Mouse (Mus musculus): ENCODE data around the gene Luc7l2. TPM values are rescaled to one million over a fixed set of nuclear protein-coding genes. Genes with fewer than 3 reads are reported as not detected.

Luc7l2 gene
- 8.8 and 12.9 TPM in 2 replicates for polyA plus RNA-seq (2012; rRNA removed; ENCODE audit: low replicate concordance)

GRCm38 (mm10) chr6:38551062-38551988 is at the start of gene Luc7l2:
Gene Luc7l2 (plus strand): TSS chr6:38551334.

DNA sequence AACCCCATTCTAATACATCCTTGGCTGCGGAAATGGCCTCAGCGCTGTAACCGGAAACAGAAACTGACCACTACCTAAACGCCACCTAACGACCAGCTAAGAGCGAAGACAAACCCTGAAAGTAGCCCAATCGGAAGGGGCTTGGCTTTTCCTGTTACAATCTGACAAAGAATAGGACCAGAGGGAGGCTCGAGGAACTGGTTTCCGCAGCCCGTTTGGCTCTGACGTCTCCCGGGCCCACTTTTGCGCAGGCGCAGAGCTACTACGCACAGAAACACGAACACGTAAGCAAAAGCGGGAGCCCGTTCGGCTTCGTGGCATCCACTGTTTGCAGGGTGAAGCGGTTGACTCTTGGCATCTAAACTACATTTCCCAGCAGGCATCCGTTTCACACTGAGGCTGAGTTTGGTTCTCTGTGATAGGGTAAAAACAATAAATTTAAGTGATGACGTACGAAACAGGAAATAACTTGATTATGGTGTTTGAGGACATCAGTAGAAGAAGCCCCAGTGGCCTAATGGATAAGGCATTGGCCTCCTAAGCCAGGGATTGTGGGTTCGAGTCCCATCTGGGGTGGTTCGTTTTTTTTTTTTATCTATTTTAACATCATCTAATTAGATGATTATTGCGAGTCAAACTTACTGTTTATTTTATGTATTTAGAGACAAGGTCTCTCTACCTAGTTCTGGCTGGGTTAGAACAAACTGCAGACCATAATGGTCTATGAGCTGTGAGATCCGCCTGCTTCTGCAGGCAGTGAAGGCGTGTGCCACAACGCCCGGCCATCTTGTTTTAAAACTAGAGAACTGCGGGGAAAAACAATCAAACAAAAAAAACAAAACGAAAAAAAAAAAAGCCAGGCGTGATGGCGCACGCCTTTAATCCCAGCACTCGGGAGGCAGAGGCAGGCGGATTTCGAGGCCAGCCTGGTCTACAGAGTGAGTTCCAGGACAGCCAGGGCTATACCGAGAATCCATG is 17.4 kb upstream of the Luc7l2 start, which contains the start of gene Fmc1:
Gene Fmc1, plus strand, starts transcription at position 75 of the 978 bp plus-strand sequence.

DNA sequence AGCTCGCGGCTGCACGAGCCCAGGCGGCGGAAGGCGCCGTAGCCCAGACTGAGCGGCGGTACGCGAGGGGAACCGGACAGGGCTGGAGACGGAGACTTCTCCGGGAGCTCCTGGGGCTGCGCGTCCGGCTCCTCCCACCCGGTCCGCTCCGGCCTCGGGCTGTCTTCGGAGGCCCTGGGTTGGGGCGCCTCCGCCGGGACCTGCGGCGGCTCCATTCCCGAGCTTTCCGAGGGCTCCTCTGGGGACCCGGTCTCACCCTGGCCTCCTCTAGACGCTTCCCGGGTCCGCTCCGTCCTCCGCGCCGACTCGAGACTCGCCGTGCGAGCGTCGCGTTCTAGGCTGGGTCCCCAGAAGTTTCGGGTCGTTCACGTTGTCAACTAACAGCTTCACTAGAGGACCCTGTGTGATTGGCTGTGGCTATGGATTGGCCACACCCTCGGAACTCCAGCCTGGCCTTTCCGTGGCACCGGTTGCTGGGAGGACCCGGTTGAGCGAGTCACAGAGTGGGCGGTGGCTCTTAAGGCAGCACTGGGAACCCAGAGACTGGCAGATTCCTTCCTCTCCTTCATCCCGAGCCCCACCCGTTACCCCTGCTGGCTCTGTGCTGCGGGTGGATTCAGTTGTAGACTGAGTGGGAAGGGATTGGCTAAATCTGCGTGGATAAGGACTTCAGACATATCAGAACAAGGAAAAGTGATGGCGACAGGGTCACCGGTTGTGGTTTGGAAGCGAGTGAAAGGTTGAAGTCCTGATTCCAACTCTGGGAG is 85.9 kb downstream of the Luc7l2 start, which contains the start of gene Klrg2:
Gene Klrg2, minus strand, starts transcription at position 391 of the 767 bp plus-strand sequence.

Other genes starting within 250 kb of the Luc7l2 start
- 11.5 and 13.5 TPM in 2 replicates for gene Zc3hav1, start 196.7 kb upstream of the Luc7l2 start, polyA plus RNA-seq (2012; rRNA removed; ENCODE audit: low replicate concordance)
- 0.02 and 0.16 TPM in 2 replicates for gene Ttc26, start 169.9 kb upstream of the Luc7l2 start, polyA plus RNA-seq (2012; rRNA removed; ENCODE audit: low replicate concordance)
- gene Ubn2, start 117.4 kb upstream of the Luc7l2 start, polyA plus RNA-seq (2012; rRNA removed; ENCODE audit: low replicate concordance): 1.3 and 2.1 TPM in 2 replicates
- 379 and 551 TPM in 2 replicates for gene Fmc1, start 17.8 kb upstream of the Luc7l2 start, polyA plus RNA-seq (2012; rRNA removed; ENCODE audit: low replicate concordance)
- 0.34 and 0.53 TPM in 2 replicates for gene Klrg2, start 85.9 kb downstream of the Luc7l2 start, polyA plus RNA-seq (2012; rRNA removed; ENCODE audit: low replicate concordance)
- 0.30 and 0.63 TPM in 2 replicates for gene Clec2l, start 111.7 kb downstream of the Luc7l2 start, polyA plus RNA-seq (2012; rRNA removed; ENCODE audit: low replicate concordance)